Mouse (Mus musculus) liver, embryonic 15.5 days (tissue): ENCODE data around the gene Prrt3. TPM values are rescaled to one million over a fixed set of nuclear protein-coding genes. Genes with fewer than 3 reads are reported as not detected.

Source experiments
- ATAC-seq: fragments of 200-750 bp; cut with Nextera tagmentation; 2 replicates; pipeline ENCODE4 v1.8.0; 2017; ENCODE audit warnings: moderate number of reproducible peaks, mild to moderate bottlenecking, moderate library complexity; ENCODE audit not compliant: insufficient read depth
- H3K27ac ChIP-seq: fragments of 300-500 bp; sonication (generic); replicated peaks from 2 replicates; pipeline ENCODE4 v1.5.1; 2015; ENCODE audit warnings: mild to moderate bottlenecking, inconsistent platforms
- H3K27me3 ChIP-seq: fragments of 300-500 bp; sonication (generic); 2 replicates; pipeline ENCODE4 v1.6.1; 2015; ENCODE audit warnings: mild to moderate bottlenecking, inconsistent platforms
- H3K36me3 ChIP-seq: fragments of 300-500 bp; sonication (generic); replicated peaks from 2 replicates; pipeline ENCODE4 v1.6.1; 2015; ENCODE audit warnings: moderate library complexity, mild to moderate bottlenecking, inconsistent platforms
- H3K4me1 ChIP-seq: fragments of 300-500 bp; sonication (generic); replicated peaks from 2 replicates; pipeline ENCODE4 v1.6.1; 2015; ENCODE audit warnings: inconsistent platforms
- H3K4me2 ChIP-seq: fragments of 300-500 bp; sonication (generic); 2 replicates; pipeline ENCODE4 v1.6.1; 2015; ENCODE audit warnings: moderate library complexity, mild to moderate bottlenecking, inconsistent platforms
- H3K4me3 ChIP-seq: fragments of 300-500 bp; sonication (generic); replicated peaks from 2 replicates; pipeline ENCODE4 v1.5.1; 2015; ENCODE audit warnings: mild to moderate bottlenecking, inconsistent platforms
- H3K9ac ChIP-seq: fragments of 300-500 bp; sonication (generic); 2 replicates; pipeline ENCODE4 v1.6.1; 2015; ENCODE audit warnings: moderate library complexity, mild to moderate bottlenecking, inconsistent platforms
- H3K9me3 ChIP-seq: fragments of 300-500 bp; sonication (generic); replicated peaks from 2 replicates; pipeline ENCODE4 v1.6.1; 2016; ENCODE audit warnings: inconsistent platforms
- WGBS: fragments of 180-500 bp; shearing (Covaris S2); methylation state at CpG from one replicate; pipeline ENCODE4 v1.1.7; 2015; ENCODE audit warnings: mixed read lengths; ENCODE audit not compliant: insufficient replicate concordance; 5-methylcytosine and 5-hydroxymethylcytosine counted together
- polyA plus RNA-seq: library from polyadenylated mRNA; unstranded; fragments of >200 nt; fragmentation: Nextera tagmentation; extraction: Ambion mirVana; gene quantifications from 2 replicates; pipeline ENCODE4 v1.2.1, GENCODE M21; 2015

Gene Prrt3
- polyA plus RNA-seq, 1 experiment from 2014 or later, result 0.03 TPM

DNA sequence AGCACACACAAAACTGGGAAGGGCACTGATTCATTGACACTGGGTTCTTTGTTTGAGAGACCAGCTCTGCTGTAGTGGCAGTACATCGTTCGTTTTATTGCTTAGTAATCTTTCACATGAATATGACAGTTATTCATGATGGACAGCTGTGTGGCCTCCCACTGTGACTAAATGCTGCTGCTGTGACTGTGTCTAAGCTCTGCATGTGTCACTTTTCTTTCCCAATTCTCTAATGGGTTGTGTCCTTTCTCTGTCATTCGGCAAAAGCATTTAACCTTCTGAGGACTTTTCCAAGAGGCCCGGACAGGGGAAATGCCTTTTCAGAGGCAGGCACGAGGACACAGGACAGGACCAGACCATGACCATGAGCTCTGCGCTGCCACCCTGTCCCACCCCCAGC, 12.2 kb upstream of the Prrt3 start:
- ATAC-seq, result no peak

DNA sequence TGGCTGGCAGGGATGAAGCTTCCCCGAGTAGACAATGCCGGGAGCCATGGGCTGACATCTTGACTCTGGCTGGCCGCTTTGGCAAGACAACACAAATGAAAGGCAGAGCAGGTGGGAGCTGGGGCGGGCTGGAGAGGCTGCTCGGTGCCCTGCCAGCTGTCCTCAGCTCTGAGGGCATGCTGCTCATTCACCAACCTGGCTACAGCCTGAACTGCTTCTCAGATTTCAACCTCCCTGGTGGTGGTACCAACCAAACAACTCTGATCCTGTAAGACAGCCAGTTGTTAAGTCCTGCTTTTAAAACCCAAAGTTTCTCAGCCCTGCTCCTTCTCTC, 7.2 kb upstream of the Prrt3 start:
- Histone ChIP-seq H3K9me3 (no peaks in the 10 kb centered on the region), H3K4me2 (no peak overlapping the region), H3K27ac (no peak overlapping the region), H3K36me3 (peaks cover 9% of the 10 kb centered on the region), H3K4me1 (0 out of 2 replicates have a peak, but pooled peaks cover 3% of the 10 kb centered on the region), H3K27me3 (no peaks in the 10 kb centered on the region), H3K9ac (no peak overlapping the region), H3K4me3 (no peak overlapping the region)
- ATAC-seq, result no peak
- 50% methylated on average over 5 of the region's 5 CpGs for WGBS

More for the DNA sequence above, 12.2 kb upstream of the Prrt3 start:
- Histone ChIP-seq H3K36me3 (peaks cover 59% of the 10 kb centered on the region), H3K27me3 (no peaks in the 10 kb centered on the region), H3K4me2 (no peak overlapping the region), H3K9me3 (no peaks in the 10 kb centered on the region), H3K4me1 (no peaks in the 10 kb centered on the region), H3K4me3 (no peak overlapping the region), H3K9ac (no peak overlapping the region), H3K27ac (no peak overlapping the region)
- WGBS, result 90% methylated on average over 6 of the region's 6 CpGs

DNA sequence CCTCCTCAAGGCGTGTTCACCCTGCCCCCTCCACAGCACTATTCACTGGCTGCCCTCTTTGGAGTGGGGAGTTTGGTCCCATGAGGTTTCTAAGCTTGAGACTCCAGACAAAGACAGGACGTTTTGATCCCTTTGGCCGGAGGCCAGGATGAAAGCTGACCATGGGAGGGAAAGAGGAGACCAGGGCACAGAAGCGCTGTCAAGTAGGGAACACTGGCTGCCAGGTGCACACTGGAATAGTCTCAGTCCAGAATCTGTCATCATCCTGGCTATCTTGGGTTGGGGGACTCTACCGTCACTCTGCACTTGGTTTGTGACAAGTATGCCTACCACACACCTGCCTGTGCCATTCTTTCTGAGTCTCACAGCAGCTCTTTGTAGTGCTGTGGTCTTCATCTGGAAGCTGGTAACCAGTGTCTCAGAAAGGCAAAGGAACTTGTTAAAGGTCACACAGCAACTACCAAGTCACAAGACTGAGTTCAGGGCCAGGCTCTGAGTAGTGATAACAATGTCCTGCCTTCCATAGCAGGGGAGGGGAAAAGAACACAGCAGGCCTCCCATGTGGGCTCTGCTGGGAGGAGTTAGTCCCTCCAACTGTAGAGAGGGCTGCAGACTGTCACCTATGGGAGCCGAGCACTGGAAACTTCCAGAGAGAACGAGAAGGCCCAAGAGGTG, 6.7 kb upstream of the Prrt3 start:
- WGBS, result 55% methylated on average over 7 of the region's 7 CpGs

DNA sequence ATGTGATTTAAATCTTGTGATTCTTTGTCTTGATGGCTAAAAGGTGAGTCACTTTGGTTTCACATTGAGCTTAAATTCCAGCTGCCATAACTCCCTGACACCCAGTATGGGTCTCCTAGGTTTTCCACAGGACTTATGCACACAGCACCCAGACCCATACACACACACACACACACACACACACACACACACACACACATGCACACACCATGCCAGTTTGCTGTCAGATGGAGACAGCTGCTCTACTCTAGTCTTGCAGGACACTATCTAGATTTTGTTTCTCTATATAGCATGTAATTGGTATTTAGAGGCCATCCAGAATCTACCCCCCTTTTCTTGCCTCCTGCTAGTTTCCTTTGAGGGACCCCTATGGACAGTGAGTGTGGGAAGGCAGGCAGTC, 5.4 kb upstream of the Prrt3 start:
- Histone ChIP-seq H3K4me2 (no peak overlapping the region), H3K9me3 (no peaks in the 10 kb centered on the region), H3K36me3 (no peaks in the 10 kb centered on the region), H3K4me3 (no peak overlapping the region), H3K4me1 (0 out of 2 replicates have a peak, but pooled peaks cover 3% of the 10 kb centered on the region), H3K27me3 (peaks cover 10% of the 10 kb centered on the region), H3K27ac (no peak overlapping the region), H3K9ac (no peak overlapping the region)
- no peak for ATAC-seq

More for the DNA sequence above, 6.7 kb upstream of the Prrt3 start:
- ATAC-seq, result no peak
- Histone ChIP-seq H3K27ac (no peak overlapping the region), H3K4me3 (no peak overlapping the region), H3K9ac (no peak overlapping the region), H3K9me3 (no peaks in the 10 kb centered on the region), H3K4me2 (no peak overlapping the region), H3K27me3 (no peaks in the 10 kb centered on the region; the same call in 1 of the 2 replicates), H3K36me3 (peaks cover 4% of the 10 kb centered on the region; the same call in 1 of the 2 replicates), H3K4me1 (0 out of 2 replicates have a peak, but pooled peaks cover 3% of the 10 kb centered on the region)

DNA sequence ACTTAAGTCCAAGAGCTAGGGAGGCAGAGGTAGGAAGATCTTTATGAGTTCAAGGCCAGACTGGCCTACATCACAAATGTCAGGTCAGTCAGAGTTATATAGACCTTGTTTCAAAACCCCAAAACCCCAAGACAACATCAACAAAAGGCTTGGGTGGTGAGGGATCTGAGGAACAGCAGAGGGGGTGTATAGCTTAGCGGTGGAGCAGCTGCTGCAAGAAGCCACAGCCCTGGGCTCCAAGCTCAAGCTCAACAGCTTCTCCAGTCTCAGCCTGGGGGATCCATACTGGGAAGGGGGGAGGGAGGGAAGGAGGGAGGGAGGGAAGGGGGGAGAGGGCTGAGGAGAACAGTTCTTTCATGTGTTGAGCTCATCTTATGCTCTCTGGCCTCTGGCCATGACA, 4.0 kb upstream of the Prrt3 start:
- H3K9ac ChIP-seq, result no peak overlapping the region
- H3K9me3 ChIP-seq, result no peaks in the 10 kb centered on the region
- no peaks in the 10 kb centered on the region for H3K36me3 ChIP-seq
- no peak overlapping the region for H3K27ac ChIP-seq
- H3K4me1 ChIP-seq, result 0 out of 2 replicates have a peak, but pooled peaks cover 3% of the 10 kb centered on the region
- H3K27me3 ChIP-seq, result peaks cover 24% of the 10 kb centered on the region
- WGBS, result 59% methylated on average over 1 of the region's 1 CpGs
- no peak for ATAC-seq
- no peak overlapping the region for H3K4me2 ChIP-seq
- no peak overlapping the region for H3K4me3 ChIP-seq

DNA sequence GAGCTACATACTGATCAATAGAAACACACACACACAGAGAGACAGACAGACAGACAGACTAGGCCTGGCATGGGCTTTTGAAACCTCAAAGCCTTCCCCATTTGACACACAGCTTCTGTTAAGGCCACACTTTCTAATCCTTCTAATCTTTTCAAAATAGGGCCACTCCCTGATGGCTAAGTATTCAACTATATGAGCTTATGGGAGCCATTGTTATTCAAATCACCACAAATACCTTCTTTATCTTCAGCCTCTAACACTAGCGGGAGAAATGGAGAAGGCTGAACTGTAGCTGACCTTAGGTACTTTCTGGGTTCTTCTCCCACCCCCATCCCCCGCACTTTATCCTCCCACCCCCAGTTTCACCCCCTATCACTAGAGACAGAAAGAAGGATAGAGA, 1.1 kb upstream of the Prrt3 start:
- Histone ChIP-seq H3K9me3 (no peaks in the 10 kb centered on the region), H3K36me3 (no peaks in the 10 kb centered on the region), H3K4me2 (no peak overlapping the region), H3K27me3 (peaks cover 50% of the 10 kb centered on the region), H3K9ac (no peak overlapping the region), H3K4me1 (no peaks in the 10 kb centered on the region), H3K27ac (no peak overlapping the region), H3K4me3 (no peak overlapping the region)
- no peak for ATAC-seq
- 56% methylated on average over 2 of the region's 2 CpGs for WGBS

DNA sequence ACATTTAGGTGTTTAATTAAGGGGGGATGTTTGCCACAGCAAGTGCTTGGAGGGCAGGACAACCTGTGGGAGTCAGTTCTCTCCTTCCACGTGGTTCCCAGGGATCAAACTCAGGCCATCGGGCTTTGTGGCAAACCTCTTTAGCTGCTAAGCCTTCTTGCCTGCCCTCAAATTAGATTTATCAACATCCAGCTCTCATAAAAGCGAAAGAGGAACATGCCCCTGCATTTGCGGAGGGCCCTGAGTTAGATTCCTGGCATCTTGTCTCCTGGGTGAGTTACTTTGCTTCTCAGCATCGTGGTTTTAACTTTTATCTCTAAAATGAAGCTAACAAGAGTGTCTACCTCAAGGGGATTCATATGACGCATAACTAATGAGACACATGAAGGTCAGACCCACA, 2.4 kb downstream of the Prrt3 start:
- Histone ChIP-seq H3K36me3 (no peaks in the 10 kb centered on the region), H3K27me3 (peaks cover 84% of the 10 kb centered on the region), H3K4me1 (peaks cover 12% of the 10 kb centered on the region), H3K9me3 (no peaks in the 10 kb centered on the region), H3K4me2 (no peak overlapping the region), H3K4me3 (no peak overlapping the region), H3K9ac (no peak overlapping the region), H3K27ac (no peak overlapping the region)
- WGBS, result 29% methylated on average over 6 of the region's 6 CpGs
- no peak for ATAC-seq

DNA sequence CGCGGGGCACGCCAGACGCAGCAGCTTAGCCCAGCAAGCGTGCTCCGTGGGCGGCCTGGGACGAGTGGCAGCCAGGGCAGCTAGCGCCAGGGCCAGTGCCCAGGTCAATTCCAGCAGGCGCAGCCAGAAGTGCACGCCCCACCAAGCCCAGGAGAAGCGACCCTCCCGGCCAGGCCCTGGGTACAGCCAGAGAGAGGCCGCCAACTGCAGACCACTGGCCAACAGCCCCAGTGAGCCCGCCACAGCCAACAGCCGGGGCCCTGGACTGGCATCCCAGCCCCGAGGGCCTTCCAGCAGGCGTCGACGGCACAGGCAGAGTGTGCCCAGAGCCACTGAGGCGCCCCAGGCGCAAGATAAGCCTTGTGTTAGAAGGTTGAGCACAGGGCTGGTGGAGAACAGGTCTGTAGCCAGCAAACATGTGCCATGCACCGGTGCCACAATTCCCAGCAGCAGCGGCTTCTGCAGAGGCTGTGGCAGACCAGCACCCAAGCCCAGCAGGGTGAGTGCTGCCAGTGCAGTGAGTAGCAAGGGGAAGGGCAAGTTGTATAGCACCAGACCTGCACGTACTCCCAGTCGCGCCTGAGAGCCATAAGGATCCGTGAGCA, 6.6 kb downstream of the Prrt3 start:
- Histone ChIP-seq H3K4me3 (peak overlapping the region; percentile 53), H3K27me3 (peaks cover 57% of the 10 kb centered on the region), H3K9ac (no peak overlapping the region; the same call in 1 of the 2 replicates), H3K4me1 (peaks cover 19% of the 10 kb centered on the region), H3K36me3 (no peaks in the 10 kb centered on the region), H3K9me3 (no peaks in the 10 kb centered on the region), H3K4me2 (peak overlapping the region; percentile 80), H3K27ac (no peak overlapping the region)
- no peak for ATAC-seq
- WGBS, result 37% methylated on average over 28 of the region's 28 CpGs

DNA sequence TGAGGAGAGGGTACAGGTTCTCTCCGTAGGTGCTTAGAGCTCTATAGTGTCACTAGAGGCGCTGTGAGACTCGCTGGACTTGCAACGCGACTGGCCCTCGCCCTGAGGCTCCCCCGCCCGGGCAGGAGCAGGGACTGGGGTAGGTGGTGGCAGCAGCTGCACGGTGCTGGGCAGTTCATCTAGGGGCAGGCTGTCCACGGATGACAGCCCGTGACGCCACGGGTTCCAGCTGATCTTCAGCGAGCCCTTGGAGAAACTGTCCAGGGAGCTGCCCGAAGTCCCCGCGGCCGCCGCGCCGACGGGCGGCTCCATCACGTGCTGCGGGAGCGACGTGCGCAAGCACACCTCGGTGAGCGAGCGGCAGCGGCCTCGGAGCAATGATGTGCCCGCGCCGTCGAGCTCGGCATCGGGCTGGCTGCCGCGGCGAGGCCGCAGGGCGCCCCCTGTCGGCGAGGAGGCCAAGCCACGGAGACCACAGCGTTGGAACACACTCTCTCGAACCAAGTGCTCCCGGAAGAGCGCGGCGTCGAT, 7.4 kb downstream of the Prrt3 start:
- ATAC-seq, result peak; percentile 74
- Histone ChIP-seq H3K36me3 (no peaks in the 10 kb centered on the region), H3K4me2 (peak overlapping the region; percentile 80), H3K27me3 (peaks cover 49% of the 10 kb centered on the region), H3K4me3 (peak overlapping the region; percentile 53), H3K9ac (peak overlapping the region; percentile 38; the same call in 1 of the 2 replicates), H3K4me1 (peaks cover 19% of the 10 kb centered on the region), H3K9me3 (no peaks in the 10 kb centered on the region), H3K27ac (peak overlapping the region; percentile 38; the same call in 1 of the 2 replicates)
- WGBS, result under 1% methylated on average over 54 of the region's 54 CpGs

DNA sequence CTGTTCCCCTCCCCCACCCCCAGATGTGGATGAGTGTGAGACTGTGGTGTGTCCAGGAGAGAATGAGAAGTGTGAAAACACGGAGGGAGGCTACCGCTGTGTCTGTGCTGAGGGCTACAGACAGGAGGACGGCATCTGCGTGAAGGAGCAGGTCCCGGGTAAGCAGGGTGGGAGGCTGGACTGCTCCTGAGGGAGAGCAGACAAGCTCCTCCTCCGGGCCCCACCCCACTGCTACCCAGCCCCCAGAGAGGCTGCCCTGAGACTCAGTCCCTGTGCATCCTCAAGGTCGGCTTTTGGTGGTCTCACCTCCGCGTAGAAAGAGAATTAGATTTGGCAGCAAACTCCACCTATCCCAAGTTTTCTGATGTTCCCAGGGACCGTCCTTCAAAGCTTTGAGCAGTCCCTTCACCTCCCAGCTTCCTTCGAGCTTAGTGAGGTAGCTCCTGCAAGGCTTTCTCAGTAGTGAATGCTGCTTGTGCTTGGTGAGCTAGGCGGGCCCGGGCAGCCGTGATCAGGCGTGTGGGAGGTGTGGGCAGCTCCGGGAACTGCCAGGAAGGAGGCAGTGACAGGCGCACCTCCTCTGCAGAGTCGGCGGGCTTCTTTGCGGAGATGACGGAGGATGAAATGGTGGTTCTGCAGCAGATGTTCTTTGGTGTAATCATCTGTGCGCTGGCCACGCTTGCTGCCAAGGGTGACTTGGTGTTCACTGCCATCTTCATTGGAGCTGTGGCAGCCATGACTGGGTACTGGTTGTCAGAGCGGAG, 9.4 kb downstream of the Prrt3 start:
- Histone ChIP-seq H3K4me1 (peaks cover 26% of the 10 kb centered on the region), H3K9ac (no peak overlapping the region), H3K27me3 (peaks cover 32% of the 10 kb centered on the region), H3K9me3 (no peaks in the 10 kb centered on the region), H3K27ac (no peak overlapping the region), H3K4me3 (no peak overlapping the region), H3K4me2 (no peak overlapping the region), H3K36me3 (no peaks in the 10 kb centered on the region)
- WGBS, result 77% methylated on average over 24 of the region's 24 CpGs
- ATAC-seq, result no peak

DNA sequence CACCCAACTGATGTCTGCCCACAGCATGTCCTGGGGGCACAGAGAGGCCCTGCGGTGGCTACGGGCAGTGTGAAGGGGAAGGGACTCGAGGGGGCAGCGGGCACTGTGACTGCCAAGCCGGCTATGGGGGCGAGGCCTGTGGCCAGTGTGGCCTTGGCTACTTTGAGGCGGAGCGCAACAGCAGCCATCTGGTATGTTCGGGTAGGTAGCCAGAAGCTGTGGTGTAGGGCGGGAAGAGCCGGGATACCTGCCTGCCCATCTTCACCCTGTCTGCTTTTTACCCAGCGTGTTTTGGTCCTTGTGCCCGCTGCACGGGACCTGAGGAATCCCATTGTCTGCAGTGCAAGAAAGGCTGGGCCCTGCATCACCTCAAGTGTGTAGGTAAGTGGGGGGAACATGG, 12.3 kb downstream of the Prrt3 start:
- Histone ChIP-seq H3K36me3 (no peaks in the 10 kb centered on the region), H3K4me1 (peaks cover 26% of the 10 kb centered on the region), H3K27me3 (peaks cover 3% of the 10 kb centered on the region), H3K9me3 (no peaks in the 10 kb centered on the region), H3K27ac (no peak overlapping the region), H3K4me3 (no peak overlapping the region), H3K9ac (no peak overlapping the region), H3K4me2 (no peak overlapping the region)
- no peak for ATAC-seq
- 78% methylated on average over 14 of the region's 14 CpGs for WGBS
